Mouse (Mus musculus): ENCODE data around the gene Dtd1.

Dtd1 gene

DNA sequence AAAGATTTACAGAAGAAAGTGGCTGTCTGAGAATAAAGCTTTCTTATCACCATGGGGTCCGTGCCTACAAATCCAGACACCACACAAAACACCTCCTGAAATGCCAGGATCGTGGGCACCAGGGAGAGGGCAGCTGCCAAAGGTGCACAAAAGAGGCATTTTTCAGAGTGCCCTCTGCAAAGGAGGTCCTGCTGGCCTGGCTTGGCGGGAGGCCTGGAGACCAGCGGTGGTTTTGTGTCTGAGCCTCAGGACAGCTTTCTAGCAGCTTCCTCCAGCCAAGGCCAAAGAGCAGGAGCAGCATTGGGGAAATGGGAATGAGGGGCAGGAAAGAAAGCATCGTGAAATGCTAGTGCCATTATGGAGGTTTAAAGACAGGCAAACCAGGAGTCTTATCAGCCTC lies 118.6 kb downstream of the Dtd1 start:
- DNase-seq, result no peak

DNA sequence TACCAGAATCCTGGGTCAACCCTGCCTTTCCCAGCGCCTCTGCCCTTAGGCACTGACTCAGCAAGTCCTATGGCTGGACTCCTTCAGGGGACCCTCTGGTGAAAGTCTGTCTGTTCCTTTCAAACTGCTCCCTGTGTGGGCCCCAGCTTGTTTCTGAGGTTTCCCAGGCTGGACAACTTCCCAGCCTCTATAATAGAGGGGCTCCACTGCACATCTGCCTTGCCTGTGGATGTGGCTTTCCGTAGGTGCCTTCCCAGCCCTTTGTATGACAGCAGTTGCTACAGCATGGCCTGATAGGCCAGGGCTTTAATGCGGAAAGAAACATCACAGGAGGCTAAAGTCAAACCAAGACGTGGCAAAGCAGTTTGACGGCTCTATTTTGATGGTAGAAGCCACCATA lies 119.6 kb downstream of the Dtd1 start:
- DNase-seq, result no peak

DNA sequence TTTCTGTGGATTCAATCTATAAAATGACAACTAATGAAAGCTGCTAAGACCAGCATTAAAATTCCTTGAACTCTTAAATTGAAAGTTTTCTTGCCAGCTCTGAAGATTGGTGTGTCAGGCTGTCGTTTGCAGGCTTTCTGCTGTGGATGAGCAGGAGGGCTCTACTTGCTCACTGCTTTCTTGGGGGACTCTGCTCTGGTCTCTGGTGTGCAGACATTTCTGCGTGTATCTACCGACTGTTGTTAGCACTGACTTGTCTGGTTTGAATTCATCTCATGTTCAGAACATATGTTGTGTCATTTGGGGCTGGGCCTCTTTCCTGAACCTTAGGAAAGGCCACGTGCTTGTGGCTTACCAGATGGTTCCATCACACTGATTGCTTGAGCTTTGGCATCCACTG lies 120.0 kb downstream of the Dtd1 start:
- no peak for DNase-seq

DNA sequence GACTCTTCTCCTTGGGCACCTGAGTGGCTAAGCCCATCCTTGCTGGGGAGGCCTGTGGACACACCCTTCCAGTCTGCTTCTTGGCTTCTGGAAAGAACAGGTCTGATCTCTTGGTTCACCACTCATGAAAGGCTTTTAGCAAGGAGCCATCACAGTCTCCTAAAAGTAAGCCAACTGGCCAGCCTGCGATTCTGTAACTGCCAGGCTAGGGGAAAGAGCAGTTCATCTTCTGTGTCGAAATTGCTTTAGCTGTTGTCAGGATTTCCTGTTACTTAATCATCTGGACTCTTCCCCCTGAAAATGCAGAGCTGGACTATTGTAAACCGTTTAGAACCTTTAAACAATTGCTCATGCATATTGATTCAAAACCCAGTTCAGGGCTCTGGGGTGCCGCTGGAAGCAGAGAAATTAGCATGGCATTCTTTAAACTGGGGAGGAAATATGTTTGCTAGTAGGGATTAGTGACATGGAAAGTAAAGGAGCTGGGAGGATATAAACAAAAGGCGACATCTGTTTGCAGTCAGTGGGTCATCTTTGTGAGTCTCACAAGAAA lies 120.8 kb downstream of the Dtd1 start:
- no peak for DNase-seq

DNA sequence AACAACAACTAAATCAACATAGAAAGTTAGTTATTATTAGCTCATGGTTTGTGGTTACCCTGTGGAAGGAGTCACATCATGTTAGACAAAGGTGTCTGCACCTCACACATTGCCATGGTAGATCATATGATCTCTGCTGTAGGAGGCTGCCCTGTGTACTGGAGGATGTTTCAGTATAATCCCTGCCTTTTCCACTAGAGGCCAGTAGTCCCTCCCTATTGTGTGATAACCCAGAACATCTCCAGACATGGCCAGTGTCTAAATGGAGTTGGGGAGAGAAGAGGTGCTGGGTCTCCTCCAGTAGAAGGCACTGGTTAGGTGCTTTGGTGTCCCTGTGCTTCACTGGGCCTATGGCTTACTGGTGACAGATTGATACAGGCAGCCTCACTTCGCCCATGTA lies 125.0 kb downstream of the Dtd1 start:
- DNase-seq, result no peak

DNA sequence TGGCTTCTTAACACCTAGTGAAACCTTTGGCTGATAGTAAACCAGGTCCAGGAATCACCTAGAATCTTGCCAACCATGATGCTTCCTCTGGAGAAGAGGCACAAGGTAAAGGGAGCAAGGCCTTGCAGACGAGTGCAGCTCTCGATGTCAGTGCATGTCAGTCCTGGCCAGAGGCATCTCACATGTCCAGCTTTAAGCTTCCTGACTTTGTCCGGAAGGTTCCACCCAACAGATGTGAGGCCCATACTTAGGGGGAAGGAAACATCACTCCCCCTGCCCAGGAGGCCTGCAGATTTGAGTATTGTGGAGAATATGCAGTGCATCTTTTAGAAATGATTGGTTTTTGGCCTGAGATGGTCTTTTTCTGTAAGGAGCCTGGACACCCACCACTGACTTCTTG lies 127.4 kb downstream of the Dtd1 start:
- DNase-seq, result no peak

DNA sequence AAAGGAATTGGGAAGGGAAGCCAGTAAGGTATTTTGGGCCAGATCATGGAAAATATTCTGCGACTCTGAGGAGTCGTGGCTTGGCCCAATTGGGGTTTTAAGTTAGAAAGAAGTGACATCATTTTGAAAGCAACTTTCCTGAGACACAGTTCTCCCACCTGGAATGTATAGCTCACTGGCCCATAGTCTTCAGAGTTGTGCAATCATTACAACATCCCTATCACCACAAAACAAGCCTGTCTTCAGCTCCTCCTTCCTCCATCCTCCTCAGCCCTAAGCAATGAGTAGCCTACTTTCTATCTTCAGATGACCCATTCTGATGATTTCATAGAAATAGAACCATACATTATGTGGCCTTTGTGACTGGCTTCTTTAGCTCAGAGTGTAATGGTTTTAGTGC lies 130.1 kb downstream of the Dtd1 start:
- no peak for DNase-seq

DNA sequence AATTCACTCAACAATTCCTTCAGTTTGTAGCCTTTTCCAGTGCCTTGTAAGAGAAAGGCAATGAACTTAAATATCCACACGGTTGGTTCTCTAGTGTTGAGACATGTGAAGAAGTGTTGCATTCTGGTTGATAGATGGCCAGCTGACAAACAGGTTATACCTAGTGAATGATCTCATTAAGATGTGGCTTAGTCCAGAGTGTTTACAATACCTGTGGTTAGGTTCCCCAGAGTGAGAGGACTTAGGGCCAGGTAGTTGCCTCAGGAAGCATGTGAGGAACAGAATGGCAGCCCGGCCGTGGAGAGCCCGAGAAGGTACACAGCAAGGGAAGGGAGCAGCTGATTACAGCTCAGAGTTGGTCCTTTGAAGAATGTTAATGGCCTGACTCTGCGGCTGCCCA lies 138.5 kb downstream of the Dtd1 start:
- DNase-seq, result no peak

DNA sequence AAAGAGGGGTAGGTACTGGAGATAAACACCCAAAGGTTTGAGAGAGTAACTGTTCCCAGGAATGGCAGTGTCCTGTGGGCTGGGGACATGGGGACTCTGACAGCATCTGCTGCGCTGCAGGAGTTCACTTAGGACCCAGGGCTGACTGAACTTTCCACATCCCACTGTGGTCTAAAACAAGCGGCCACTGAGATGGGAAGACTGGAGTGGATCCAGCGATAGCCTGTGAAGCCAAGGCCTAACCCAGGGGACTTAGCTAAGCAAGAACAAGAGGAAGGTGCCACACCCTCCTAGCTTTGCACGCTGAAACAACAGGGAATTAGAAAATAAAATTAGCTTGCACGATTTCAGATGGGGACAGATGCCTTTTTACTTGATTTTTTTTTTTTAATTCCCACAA lies 138.9 kb downstream of the Dtd1 start:
- no peak for DNase-seq

DNA sequence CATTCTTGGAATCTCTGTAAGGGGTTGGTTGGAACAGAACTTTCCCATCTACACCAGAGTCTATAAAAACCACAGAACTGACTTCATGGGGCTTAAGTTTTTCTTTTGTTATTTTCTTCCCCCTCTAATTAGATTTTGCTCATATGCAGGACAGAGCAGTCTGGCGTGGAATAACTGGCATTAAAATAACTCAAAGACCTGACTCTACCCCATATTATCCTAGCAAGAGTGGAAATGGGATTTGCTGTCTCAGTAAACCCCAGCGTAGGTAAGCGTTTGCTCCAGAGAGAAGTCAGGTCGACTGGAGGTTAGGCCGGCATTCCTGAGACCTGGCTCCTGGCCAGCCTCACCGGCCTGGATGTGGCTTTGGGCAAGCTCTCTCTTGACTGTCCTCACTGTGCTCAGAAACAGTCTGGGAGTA lies 140.9 kb downstream of the Dtd1 start:
- DNase-seq, result no peak

DNA sequence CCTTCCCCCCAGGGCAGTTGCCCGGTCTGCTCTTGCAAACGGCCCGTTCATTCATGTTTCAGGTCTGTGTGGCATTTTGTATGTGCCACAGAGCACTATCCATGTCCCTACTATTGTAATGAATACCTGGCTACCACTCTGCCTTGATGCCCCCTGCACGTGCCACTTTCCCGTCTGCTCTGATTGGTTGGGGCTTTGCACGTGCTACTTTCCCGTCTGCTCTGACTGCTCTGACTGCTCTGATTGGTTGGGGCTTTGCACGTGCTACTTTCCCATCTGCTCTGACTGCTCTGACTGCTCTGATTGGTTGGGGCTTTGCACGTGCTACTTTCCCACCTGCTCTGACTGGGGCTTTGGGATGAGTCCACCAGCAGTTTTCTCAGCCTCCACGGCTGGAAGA lies 142.3 kb downstream of the Dtd1 start:
- DNase-seq, result no peak

DNA sequence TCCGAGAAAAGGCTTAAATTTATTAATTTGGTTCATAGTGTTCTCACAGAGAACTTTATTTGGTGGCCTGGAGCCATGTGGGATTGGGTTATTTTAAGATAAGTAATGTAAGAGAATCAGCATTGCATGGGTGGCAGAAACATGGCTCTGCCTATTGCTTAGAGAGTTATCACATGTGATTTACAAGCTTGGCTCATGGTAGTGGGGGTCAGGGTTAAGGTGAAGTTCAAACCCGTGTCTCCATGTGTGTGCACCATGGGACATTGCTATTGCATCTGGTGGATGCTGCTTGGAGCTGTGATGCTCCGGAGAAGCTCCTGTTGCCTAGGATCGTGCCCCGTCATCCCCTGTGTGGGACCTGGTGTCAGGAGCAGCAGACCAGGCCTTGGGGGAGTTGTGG lies 143.6 kb downstream of the Dtd1 start:
- DNase-seq, result no peak

DNA sequence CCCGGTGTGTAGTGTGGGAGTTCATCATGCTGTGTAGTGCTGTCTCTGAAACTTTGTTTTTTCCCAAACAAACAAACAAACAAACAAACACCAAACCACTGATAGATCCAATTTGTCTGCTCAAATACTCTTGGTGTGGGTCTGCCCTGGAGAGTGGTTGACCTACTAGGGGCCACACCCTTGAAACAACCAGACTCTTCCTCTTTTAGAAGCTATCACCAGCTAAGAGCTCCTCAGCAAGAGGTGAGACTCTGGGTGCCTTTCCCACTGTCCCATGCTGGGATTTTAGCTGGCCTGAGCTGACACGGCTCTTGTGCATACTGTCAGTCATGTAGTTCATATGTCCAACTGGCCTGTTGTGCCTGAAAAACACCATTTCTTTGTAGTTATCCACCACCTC lies 145.6 kb downstream of the Dtd1 start:
- no peak for DNase-seq

DNA sequence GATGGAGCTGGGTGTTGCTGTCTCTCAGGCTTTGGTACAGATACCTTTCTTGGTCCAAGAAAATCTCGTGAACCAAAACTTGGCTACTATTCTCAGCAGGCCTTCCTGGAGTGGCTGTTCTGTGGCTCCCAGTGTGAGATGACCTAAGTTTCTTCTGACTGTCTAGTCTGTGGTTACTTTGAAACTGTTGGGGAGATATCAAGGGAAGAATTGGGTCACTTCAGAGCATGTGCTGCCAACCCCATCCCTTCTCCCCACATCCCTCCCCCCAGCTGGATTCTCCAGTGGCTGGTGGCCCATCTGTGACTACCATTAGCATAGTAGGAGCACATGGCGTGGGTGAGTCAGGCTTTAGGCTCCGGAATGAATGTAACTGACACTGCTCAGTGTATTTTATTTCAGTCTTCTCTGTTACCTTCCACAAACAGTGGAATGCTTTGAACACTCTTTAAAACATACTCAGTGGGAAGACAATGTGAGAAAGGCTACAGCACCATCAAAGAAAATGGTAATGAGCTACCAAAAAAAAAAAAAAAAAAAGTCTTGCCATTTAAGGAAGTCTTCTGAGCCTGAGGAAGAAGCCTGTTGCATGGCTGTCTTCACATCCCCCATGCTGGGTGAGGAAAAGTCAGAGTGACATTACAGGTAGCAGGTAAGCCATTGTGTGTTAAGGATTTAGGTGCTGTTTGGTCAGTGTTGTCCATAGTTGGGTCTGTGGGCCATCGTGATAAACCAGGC lies 146.5 kb downstream of the Dtd1 start:
- no peak for DNase-seq

DNA sequence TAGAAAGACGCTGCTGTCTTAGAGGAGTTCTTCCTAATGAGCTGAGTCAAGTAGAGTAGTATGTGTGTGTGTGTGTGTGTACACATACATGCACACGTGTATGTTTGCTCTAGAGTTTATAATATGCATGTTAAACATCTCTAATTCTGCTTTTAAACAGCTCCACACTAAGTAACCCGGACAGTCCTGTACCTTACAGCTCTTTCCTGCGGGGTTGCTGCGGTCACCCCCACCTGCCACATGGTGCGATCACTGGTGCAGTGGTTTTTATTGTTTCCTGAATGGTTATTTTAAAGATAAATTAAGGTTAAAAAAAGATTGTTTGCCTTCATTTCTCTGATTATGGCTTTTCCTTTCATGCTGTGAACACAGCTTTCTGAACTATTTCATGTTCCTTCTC lies 153.9 kb downstream of the Dtd1 start:
- DNase-seq, result no peak

DNA sequence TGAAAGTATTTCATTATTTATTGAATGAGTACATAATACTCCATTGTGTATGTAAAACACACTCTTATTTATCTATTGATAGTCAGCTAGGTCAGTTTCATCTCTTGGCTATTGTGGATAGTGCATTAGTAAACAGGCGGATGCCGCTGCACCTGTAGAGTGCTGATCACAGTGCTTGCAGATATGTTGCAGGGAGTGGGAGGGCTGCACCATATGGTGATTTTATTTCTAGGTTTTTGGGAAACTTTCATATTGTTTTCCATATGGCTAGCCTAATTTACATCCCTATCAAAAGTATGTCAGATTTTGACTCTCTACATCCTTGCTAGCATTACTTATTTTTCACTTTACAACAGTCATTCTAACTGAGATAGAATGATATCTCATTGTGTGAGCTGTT lies 155.3 kb downstream of the Dtd1 start:
- no peak for DNase-seq

DNA sequence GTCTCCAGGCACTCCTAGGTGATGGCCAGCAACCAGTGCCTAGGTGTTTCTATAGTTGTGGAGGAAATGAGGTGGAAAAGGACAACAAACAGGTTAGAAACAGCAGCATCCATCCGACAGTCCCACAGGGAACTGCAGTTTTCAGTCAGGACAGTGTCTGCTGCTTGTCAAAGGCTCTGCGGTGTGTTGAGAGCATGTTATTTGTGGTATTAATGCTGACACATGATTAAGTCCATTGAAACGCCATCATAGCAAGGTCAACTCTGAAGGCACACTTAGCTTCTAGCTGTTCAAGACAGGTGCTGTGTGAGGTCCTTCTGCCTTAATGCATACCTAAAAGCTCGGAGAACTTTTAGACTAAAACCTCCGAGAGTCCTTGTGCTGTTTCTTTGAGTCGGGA lies 161.0 kb downstream of the Dtd1 start:
- DNase-seq, result no peak

DNA sequence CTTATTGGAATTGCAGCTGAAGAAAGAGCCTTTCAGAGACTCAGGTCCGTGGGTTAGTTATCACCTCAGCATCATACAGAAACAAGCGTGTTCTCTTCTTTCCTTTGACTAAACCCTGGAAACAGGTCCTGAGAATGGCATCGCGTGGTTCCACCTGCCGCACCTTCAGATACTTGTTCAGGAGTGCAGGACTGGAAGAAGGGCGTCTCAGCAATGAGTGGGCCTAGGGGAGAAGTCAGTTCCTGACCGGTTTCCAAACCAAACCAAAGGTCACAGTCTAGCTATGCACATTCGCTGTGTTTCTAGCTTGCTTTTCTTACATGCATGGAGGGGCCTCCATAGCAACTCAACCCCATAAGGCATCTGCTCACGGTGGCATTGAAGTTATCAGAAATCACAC lies 164.0 kb downstream of the Dtd1 start:
- DNase-seq, result no peak

DNA sequence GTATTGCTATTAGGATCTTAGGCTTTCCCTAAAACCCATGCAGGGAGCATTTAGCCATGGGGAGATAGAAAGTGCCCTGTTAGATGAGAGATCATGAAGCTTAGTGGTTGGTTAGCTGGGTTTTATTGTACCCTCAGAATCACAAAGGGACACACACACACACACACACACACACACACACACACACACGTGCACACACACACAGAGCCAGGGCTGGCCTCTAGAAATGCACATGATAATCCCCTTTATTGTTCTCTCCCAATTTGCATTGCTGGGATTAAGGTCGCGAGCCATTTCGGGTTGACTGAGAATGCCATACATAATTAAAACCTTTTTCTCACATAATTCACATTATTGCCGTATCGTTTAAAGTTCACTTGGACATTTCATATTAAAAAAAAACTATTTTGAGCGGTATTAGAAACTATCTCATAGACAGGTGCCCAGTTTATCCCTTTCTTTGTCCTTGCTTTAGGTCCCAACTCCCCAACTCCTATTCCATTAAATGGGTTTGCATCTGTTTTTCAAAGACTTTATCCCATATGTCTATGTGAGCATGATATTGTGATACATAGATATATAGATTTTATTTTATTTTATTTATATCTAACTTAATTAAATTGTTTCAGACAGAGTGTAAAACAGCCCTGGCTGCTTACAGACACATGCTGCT lies 164.6 kb downstream of the Dtd1 start:
- no peak for DNase-seq

DNA sequence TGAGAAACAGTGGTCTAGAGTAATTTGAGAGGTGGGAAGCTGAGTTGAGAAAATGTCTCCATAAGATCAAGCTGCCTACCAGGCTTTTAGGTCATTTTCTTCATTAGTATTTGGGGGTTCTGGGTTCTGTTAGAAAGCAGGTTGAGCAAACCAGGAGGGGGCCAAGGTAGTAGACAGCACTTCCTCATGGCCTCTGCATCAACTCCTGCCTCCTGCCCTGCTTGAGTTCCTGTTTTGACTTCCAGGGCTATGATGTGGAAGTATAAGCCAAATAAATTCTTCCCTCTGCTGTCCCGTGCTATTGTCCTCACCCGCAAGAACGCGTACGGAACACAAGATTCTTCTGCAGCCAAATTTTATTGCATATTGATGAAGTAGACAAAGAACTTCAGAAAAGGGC lies 165.5 kb downstream of the Dtd1 start:
- no peak for DNase-seq

DNA sequence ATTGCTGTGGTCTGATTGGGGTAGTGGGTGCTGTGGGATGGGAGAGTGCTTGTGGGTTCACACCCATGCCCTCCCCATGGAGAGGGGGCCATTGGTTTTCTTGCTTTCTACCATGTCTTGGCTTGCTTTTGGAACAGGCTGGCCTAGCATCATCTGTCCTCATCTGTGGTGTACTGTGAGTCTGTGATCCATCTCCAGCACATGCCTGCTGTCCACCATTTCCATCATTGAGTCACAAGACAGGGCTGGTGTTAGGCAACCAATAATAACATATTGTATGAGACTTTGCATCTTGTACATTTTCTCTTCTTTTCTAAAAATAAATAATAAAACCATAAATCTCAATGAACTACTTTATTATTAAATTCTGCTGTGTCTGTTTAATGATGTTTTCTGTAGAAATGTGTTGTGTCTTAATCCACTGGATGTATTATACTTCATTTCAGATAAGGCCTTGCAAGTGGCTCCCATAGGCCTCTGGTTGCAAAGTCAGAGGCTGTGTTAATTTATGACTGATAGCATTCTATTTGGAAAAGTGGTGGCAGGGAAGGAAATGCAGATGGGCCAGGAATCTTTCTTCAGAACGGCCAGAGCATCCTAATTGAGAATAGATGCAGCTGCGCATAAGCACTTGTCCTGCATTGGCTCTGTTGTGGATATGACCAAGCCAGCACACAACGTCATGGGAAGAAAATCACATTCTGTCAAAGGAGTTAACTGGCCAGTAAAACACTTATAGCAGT lies 168.8 kb downstream of the Dtd1 start:
- no peak for DNase-seq

DNA sequence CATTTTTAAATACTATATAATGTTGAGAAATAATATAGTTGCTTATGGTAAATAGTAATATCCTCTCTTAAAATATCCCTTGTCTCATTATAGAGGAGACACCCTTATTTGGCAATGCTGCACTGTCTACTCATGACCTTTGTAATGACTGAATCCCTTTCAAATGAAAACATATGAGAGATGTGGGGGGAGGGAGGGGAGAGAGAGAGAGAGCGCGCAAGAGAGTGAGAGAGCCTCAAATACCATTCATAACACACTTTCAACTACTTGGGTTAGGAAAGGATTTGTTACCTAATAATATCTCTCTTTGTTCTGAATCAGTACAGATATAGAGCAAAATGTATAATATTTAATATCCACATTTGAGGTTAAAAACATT lies 169.4 kb downstream of the Dtd1 start:
- no peak for DNase-seq

DNA sequence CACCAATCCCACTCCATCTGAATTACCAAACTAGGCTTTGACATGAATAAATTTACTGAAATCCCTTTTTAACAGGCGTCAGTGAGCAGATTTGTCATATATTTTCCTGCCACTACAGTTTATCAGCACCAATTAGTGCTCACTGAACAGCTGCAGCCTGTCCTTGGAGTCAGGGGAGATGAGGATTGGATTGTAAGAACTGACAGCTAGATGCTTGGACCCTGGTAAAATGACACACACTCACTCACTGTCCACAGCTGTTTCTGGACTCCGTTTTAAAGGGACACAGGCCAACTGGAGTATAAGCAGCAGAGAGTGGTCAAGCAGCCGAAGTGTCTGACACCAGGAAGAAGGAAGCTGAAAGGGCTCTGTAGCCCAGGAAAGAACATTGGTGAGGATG lies 169.9 kb downstream of the Dtd1 start:
- DNase-seq, result no peak

DNA sequence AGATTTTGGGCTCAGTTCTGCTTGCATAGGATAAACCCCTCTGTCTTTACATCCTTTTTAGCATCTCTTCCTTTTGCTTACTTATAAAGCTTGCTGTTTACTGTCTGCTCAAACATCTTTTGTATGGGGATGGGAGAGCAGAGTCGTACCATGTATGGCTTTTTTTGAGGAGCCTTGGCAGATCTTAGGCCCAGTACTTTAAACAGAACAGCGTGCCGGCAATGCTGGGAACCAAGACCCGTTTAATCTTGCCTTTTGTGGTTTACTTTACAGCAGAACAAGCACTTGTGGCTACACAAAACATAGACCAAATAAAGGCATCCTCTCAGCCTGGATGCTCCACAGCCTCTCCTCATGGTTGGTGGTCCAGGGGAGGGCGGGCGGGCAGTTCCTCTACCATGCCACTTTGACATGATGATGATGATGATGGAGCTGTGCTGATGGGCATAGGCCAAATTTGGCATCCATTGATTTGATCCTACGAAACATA lies 170.8 kb downstream of the Dtd1 start:
- no peak for DNase-seq
